Mouse (Mus musculus) stomach, embryonic 14.5 days (tissue): ENCODE data around the gene Faim. TPM values are rescaled to one million over a fixed set of nuclear protein-coding genes. Genes with fewer than 3 reads are reported as not detected.
A peak's percentile ranks its signal among the peaks of the same experiment; 100 is the strongest.

ENCODE experiments used
- ATAC-seq: fragments of 200-750 bp; cut with Nextera tagmentation; 2 replicates; pipeline ENCODE4 v1.8.0; 2017; ENCODE audit warnings: low read depth, moderate TSS enrichment; ENCODE audit not compliant: insufficient number of reproducible peaks, insufficient read depth, low FRiP score
- H3K27ac ChIP-seq: fragments of 300-500 bp; sonication (generic); 2 replicates; pipeline ENCODE4 v1.5.1; 2014; ENCODE audit warnings: mild to moderate bottlenecking, low read length, moderate library complexity, mixed read lengths
- H3K27me3 ChIP-seq: fragments of 300-500 bp; sonication (generic); 2 replicates; pipeline ENCODE4 v1.6.1; 2014; ENCODE audit warnings: low read length, control low read depth, mixed read lengths; ENCODE audit not compliant: control insufficient read depth, insufficient read depth
- H3K36me3 ChIP-seq: fragments of 300-500 bp; sonication (generic); 2 replicates; pipeline ENCODE4 v1.6.1; 2014; ENCODE audit warnings: mild to moderate bottlenecking, control low read depth, low read length, moderate library complexity, mixed read lengths; ENCODE audit not compliant: control insufficient read depth, insufficient read depth
- H3K4me1 ChIP-seq: fragments of 300-500 bp; sonication (generic); 2 replicates; pipeline ENCODE4 v1.6.1; 2014; ENCODE audit warnings: low read length, control low read depth, mixed read lengths; ENCODE audit not compliant: control insufficient read depth, insufficient read depth
- H3K4me2 ChIP-seq: fragments of 300-500 bp; sonication (generic); replicated peaks from 2 replicates; pipeline ENCODE4 v1.6.1; 2014; ENCODE audit warnings: low read depth, low read length, control low read depth
- H3K4me3 ChIP-seq: fragments of 300-500 bp; sonication (generic); 2 replicates; pipeline ENCODE4 v1.5.1; 2014; ENCODE audit warnings: low read depth, low read length, control low read depth
- H3K9ac ChIP-seq: fragments of 300-500 bp; sonication (generic); replicated peaks from 2 replicates; pipeline ENCODE4 v1.6.1; 2014; ENCODE audit warnings: low read depth, mild to moderate bottlenecking, control low read depth, low read length, moderate library complexity, mixed read lengths
- H3K9me3 ChIP-seq: fragments of 300-500 bp; sonication (generic); 2 replicates; pipeline ENCODE4 v1.6.1; 2016; ENCODE audit warnings: low read depth, low read length, control low read depth; ENCODE audit not compliant: control insufficient read depth
- WGBS: fragments of 180-500 bp; shearing (Covaris S2); extraction: QIAGEN DNeasy Blood & Tissue Kit; methylation state at CpG from one replicate; pipeline ENCODE4 v1.1.7; 2014; 5-methylcytosine and 5-hydroxymethylcytosine counted together
- polyA plus RNA-seq: library from polyadenylated mRNA; unstranded; fragments of >200 nt; fragmentation: Nextera tagmentation; extraction: Ambion mirVana; gene quantifications from 2 replicates; pipeline ENCODE4 v1.2.1, GENCODE M21; 2014

Gene Faim
- polyA plus RNA-seq, 1 experiment from 2014 or later = 44.7 TPM

- no peak overlapping the region for H3K27ac ChIP-seq
- peaks cover 20% of the 10 kb centered on the region for H3K27me3 ChIP-seq
- peak; percentile 71 for ATAC-seq
- 4% methylated on average over 29 of the region's 29 CpGs for WGBS
- H3K9ac ChIP-seq = no peak overlapping the region
- H3K36me3 ChIP-seq = no peaks in the 10 kb centered on the region
- H3K4me2 ChIP-seq = peak overlapping the region; percentile 32
- no peaks in the 10 kb centered on the region for H3K4me1 ChIP-seq
- no peaks in the 10 kb centered on the region for H3K9me3 ChIP-seq
- no peak overlapping the region for H3K4me3 ChIP-seq
Observed at GRCm38 (mm10) chr9:98979431-98980416, 6.4 kb upstream of the Faim start.

- no peak overlapping the region for H3K27ac ChIP-seq
- peak overlapping the region; percentile 51 for H3K9ac ChIP-seq
- peak overlapping the region; percentile 77 for H3K4me3 ChIP-seq
- H3K4me2 ChIP-seq = peak overlapping the region; percentile 79
- H3K4me1 ChIP-seq = no peaks in the 10 kb centered on the region
- H3K9me3 ChIP-seq = no peaks in the 10 kb centered on the region
- no peaks in the 10 kb centered on the region for H3K36me3 ChIP-seq
- H3K27me3 ChIP-seq = 0 out of 2 replicates have a peak, but pooled peaks cover 7% of the 10 kb centered on the region
- ATAC-seq = peak; percentile 28; the same call in 1 of the 2 replicates
- 2% methylated on average over 50 of the region's 50 CpGs for WGBS
Observed at GRCm38 (mm10) chr9:98986476-98987096, 413 bp downstream of the Faim start.

GRCm38 (mm10) chr9:98987131-98987530 is 958 bp downstream of the Faim start:
- H3K4me3 ChIP-seq = peak overlapping the region; percentile 77
- H3K9ac ChIP-seq = peak overlapping the region; percentile 51; the same call in 1 of the 2 replicates
- H3K9me3 ChIP-seq = no peaks in the 10 kb centered on the region
- H3K27me3 ChIP-seq = 0 out of 2 replicates have a peak, but pooled peaks cover 7% of the 10 kb centered on the region
- no peak for ATAC-seq
- peak overlapping the region; percentile 79 for H3K4me2 ChIP-seq
- H3K36me3 ChIP-seq = no peaks in the 10 kb centered on the region
- H3K27ac ChIP-seq = no peak overlapping the region
- WGBS = 43% methylated on average over 9 of the region's 9 CpGs
- no peaks in the 10 kb centered on the region for H3K4me1 ChIP-seq

GRCm38 (mm10) chr9:98994103-98994502 is 7.9 kb downstream of the Faim start:
- Histone ChIP-seq H3K27ac (no peak overlapping the region), H3K4me2 (no peak overlapping the region), H3K4me1 (no peaks in the 10 kb centered on the region), H3K9ac (no peak overlapping the region), H3K4me3 (no peak overlapping the region), H3K36me3 (peaks cover 5% of the 10 kb centered on the region; the same call in 1 of the 2 replicates), H3K27me3 (no peaks in the 10 kb centered on the region), H3K9me3 (no peaks in the 10 kb centered on the region)
- ATAC-seq = no peak
- 88% methylated on average over 4 of the region's 4 CpGs for WGBS

- Histone ChIP-seq H3K36me3 (peaks cover 10% of the 10 kb centered on the region; the same call in 1 of the 2 replicates), H3K27me3 (no peaks in the 10 kb centered on the region), H3K4me3 (no peak overlapping the region), H3K4me2 (no peak overlapping the region), H3K9me3 (no peaks in the 10 kb centered on the region), H3K9ac (no peak overlapping the region), H3K27ac (no peak overlapping the region), H3K4me1 (no peaks in the 10 kb centered on the region)
- no peak for ATAC-seq
- WGBS = 74% methylated on average over 9 of the region's 9 CpGs
Observed at GRCm38 (mm10) chr9:98999881-99000339, 13.7 kb downstream of the Faim start.

GRCm38 (mm10) chr9:99001326-99001725 is 15.2 kb downstream of the Faim start:
- H3K27me3 ChIP-seq = no peaks in the 10 kb centered on the region
- ATAC-seq = no peak
- 90% methylated on average over 6 of the region's 6 CpGs for WGBS

GRCm38 (mm10) chr9:99009069-99009897 is 23.1 kb downstream of the Faim start:
- Histone ChIP-seq H3K36me3 (no peaks in the 10 kb centered on the region), H3K27ac (no peak overlapping the region), H3K27me3 (no peaks in the 10 kb centered on the region), H3K4me1 (no peaks in the 10 kb centered on the region), H3K4me2 (no peak overlapping the region), H3K9ac (no peak overlapping the region), H3K4me3 (no peak overlapping the region), H3K9me3 (no peaks in the 10 kb centered on the region)
- 72% methylated on average over 12 of the region's 12 CpGs for WGBS
- no peak for ATAC-seq

More at GRCm38 (mm10) chr9:99001326-99001725, 15.2 kb downstream of the Faim start:
- Histone ChIP-seq H3K9ac (no peak overlapping the region), H3K27ac (no peak overlapping the region), H3K36me3 (peaks cover 7% of the 10 kb centered on the region; the same call in 1 of the 2 replicates), H3K4me3 (no peak overlapping the region), H3K4me1 (no peaks in the 10 kb centered on the region), H3K4me2 (no peak overlapping the region), H3K9me3 (no peaks in the 10 kb centered on the region)

GRCm38 (mm10) chr9:99009898-99010199 is 23.7 kb downstream of the Faim start:
- no peak for ATAC-seq
- no peaks in the 10 kb centered on the region for H3K27me3 ChIP-seq
- no peak overlapping the region for H3K4me2 ChIP-seq
- H3K4me3 ChIP-seq = no peak overlapping the region
- H3K4me1 ChIP-seq = no peaks in the 10 kb centered on the region
- no peaks in the 10 kb centered on the region for H3K36me3 ChIP-seq
- no peaks in the 10 kb centered on the region for H3K9me3 ChIP-seq
- 85% methylated on average over 3 of the region's 3 CpGs for WGBS
- H3K9ac ChIP-seq = no peak overlapping the region
- H3K27ac ChIP-seq = no peak overlapping the region
